Comparison of ENCODE assay signal across 28 mouse cellular contexts in the genomic region with DNA sequence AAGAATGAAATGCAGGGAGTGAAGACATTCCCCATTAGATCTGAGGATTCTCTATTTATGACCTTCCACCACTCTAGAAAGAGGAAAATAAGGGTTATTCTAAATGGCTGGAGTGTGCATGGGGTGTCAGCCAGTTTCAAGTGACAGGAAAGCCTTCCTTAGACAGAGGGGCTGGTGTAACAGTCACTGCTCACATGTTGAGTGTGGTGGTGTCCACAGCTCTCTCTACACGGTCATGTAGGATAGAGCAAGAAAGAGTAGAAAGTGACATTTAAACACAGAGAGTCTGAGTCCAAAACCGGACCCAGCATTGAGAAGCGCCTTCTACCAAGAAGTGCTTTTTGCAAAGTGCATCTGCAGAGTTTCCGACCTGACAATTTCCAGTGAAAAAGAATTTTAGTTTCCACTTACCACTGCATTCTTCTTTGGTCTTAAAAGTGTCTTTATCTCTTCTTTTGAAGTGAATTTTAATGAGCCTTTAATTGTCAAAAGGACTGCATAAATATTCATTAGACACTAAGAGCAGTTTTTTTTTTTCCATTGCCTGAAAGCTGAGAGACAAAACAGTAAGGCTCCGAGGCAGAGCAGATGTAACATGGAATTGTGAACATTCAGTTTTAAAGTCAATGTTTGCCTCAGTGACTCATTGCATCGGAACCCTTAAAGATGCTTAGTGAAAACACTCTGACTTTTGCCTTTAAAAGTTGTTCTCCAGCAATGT.
DNase-seq lines count a peak whose midpoint lies in the region; ATAC-seq and TF ChIP-seq lines count a peak whose summit lies in the region.
"Had no signal": no experiment of that assay in that cellular context is flagged by ENCODE, and none has a peak within 500 bp of the region (broad histone marks: within the 10 kb centered on the region; RNA-seq: fewer than 3 reads in every experiment).

No protein-coding gene starts in this region.

- WGBS in forebrain, embryonic 12.5 days: 29% methylated on average over 6 of the region's 6 CpGs
- WGBS in forebrain, postnatal 0 days: 20% methylated on average over 6 of the region's 6 CpGs

- no peak overlapping the region; the same call in 1 of the 2 replicates for H3K4me2 ChIP-seq in forebrain, embryonic 12.5 days
- H3K4me2 ChIP-seq in forebrain, postnatal 0 days (ENCODE audit: low read depth): no peak overlapping the region
- H3K4me2 ChIP-seq: embryonic facial prominence, embryonic 13.5 days; heart, embryonic 15.5 days; hindbrain, embryonic 12.5 days; limb, embryonic 13.5 days; liver, embryonic 11.5 days; lung, embryonic 15.5 days; midbrain, embryonic 11.5 days; neural tube, embryonic 15.5 days had no signal

- TF ChIP-seq CTCF in layer of hippocampus, adult 2 months (conservative IDR thresholded peaks at IDR 0.05): no peak
- no peak for TF ChIP-seq CTCF in forebrain, postnatal 0 days (IDR thresholded peaks at IDR 0.05; ENCODE audit: low read depth)

- H3K9me3 ChIP-seq in forebrain, embryonic 12.5 days: no peaks in the 10 kb centered on the region
- H3K9me3 ChIP-seq in forebrain, postnatal 0 days (ENCODE audit: low read length): no peaks in the 10 kb centered on the region
- H3K9me3 ChIP-seq: embryonic facial prominence, embryonic 13.5 days; heart, embryonic 10.5 days; heart, embryonic 15.5 days; hindbrain, embryonic 12.5 days; limb, embryonic 13.5 days; lung, embryonic 15.5 days; neural tube, embryonic 15.5 days had no signal

- H3K27ac ChIP-seq in layer of hippocampus, adult 2 months: peak overlapping the region; percentile 65
- H3K27ac ChIP-seq in forebrain, embryonic 12.5 days: peak overlapping the region; percentile 26; the same call in 1 of the 2 replicates
- H3K27ac ChIP-seq in forebrain, postnatal 0 days (ENCODE audit: low read depth, low read length): no peak overlapping the region
- H3K27ac ChIP-seq: embryonic facial prominence, embryonic 13.5 days; gastrocnemius, adult 2 months; heart, embryonic 10.5 days; heart, embryonic 15.5 days; hindbrain, embryonic 12.5 days; limb, embryonic 13.5 days; lung, embryonic 15.5 days; neural tube, embryonic 15.5 days had no signal

- H3K27me3 ChIP-seq in forebrain, embryonic 12.5 days: no peaks in the 10 kb centered on the region
- no peaks in the 10 kb centered on the region for H3K27me3 ChIP-seq in forebrain, postnatal 0 days (ENCODE audit: insufficient read depth, low read length)
- H3K27me3 ChIP-seq: heart, embryonic 15.5 days; hindbrain, embryonic 12.5 days; limb, embryonic 13.5 days; lung, embryonic 15.5 days; neural tube, embryonic 15.5 days had no signal

- no peaks in the 10 kb centered on the region for H3K36me3 ChIP-seq in forebrain, embryonic 12.5 days (replicated peaks)
- no peaks in the 10 kb centered on the region for H3K36me3 ChIP-seq in forebrain, postnatal 0 days (ENCODE audit: insufficient read depth)
- H3K36me3 ChIP-seq: embryonic facial prominence, embryonic 13.5 days; heart, embryonic 10.5 days; heart, embryonic 15.5 days; hindbrain, embryonic 12.5 days; limb, embryonic 13.5 days; lung, embryonic 15.5 days; neural tube, embryonic 15.5 days had no signal

- no peak overlapping the region for H3K4me3 ChIP-seq in layer of hippocampus, adult 2 months
- H3K4me3 ChIP-seq in forebrain, embryonic 12.5 days (replicated peaks): no peak overlapping the region
- H3K4me3 ChIP-seq in forebrain, postnatal 0 days (ENCODE audit: low read depth, low read length): no peak overlapping the region
- H3K4me3 ChIP-seq: embryonic facial prominence, embryonic 13.5 days; erythroblast, embryonic 14.5 days; gastrocnemius, adult 2 months; heart, embryonic 10.5 days; heart, embryonic 15.5 days; hindbrain, embryonic 12.5 days; limb, embryonic 13.5 days; lung, embryonic 15.5 days; neural tube, embryonic 15.5 days had no signal

- peaks cover 16% of the 10 kb centered on the region for H3K4me1 ChIP-seq in forebrain, embryonic 12.5 days
- peaks cover 5% of the 10 kb centered on the region; the same call in 1 of the 2 replicates for H3K4me1 ChIP-seq in forebrain, postnatal 0 days (ENCODE audit: insufficient read depth)
- H3K4me1 ChIP-seq: embryonic facial prominence, embryonic 13.5 days; heart, embryonic 10.5 days; heart, embryonic 15.5 days; limb, embryonic 13.5 days; lung, embryonic 15.5 days; neural tube, embryonic 15.5 days had no signal

- intact Hi-C loops in left cerebral cortex, postnatal 36 days (cut with DNase I): no loop called here

- peak in 1 of 2 experiments; percentile 3 for DNase-seq in layer of hippocampus, adult 2 months (ENCODE audit: low spot score in 2 of 2)
- no peak for DNase-seq in layer of hippocampus, postnatal 25 days (ENCODE audit: extremely low spot score in 1 of 2, low spot score in 1 of 2)
- peak; percentile 16 for DNase-seq in Muller cell, postnatal 12 days (ENCODE audit: inconsistent ontology term)
- peak; percentile 24 for DNase-seq in forebrain, postnatal 0 days
- no peak for DNase-seq in left cerebral cortex, postnatal 36 days (ENCODE audit: low spot score in 2 of 2)
- no peak for DNase-seq in adrenal gland, adult 2 months
- DNase-seq: adrenal gland, postnatal 10 days; B cell, adult 2 months; cerebellum, adult 11-12 months; cerebellum, postnatal 10 days; gastrocnemius, adult 2 months; kidney, adult 9 months; kidney, postnatal 10 days; layer of hippocampus, adult 9-11 months; right cerebral cortex, postnatal 25 days; thymus, postnatal 14 days had no signal

- no peak overlapping the region for H3K9ac ChIP-seq in forebrain, embryonic 12.5 days
- no peak overlapping the region for H3K9ac ChIP-seq in forebrain, postnatal 0 days
- H3K9ac ChIP-seq: embryonic facial prominence, embryonic 13.5 days; heart, embryonic 15.5 days; hindbrain, embryonic 12.5 days; limb, embryonic 13.5 days; lung, embryonic 15.5 days; neural tube, embryonic 15.5 days had no signal

- ATAC-seq in forebrain, embryonic 12.5 days (ENCODE audit: low FRiP score): no peak
- ATAC-seq in forebrain, postnatal 0 days: peak; percentile 50; the same call in 1 of the 2 replicates
- ATAC-seq: intestine, postnatal 0 days had no signal

Comparison
In these comparisons a context has a peak if more than half of its experiments do, and no peak if none do; other contexts are left out.
1. DNase-seq: peak in Muller cell, postnatal 12 days (single experiment) and forebrain, postnatal 0 days (single experiment); none in layer of hippocampus, postnatal 25 days (0 of 2), left cerebral cortex, postnatal 36 days (0 of 2) and adrenal gland, adult 2 months (single experiment).